7 mouse cellular contexts compared by ENCODE assay signal in genomic region chr9:21767896-21768295, GRCm38 (mm10). TPM values are rescaled to one million over a fixed set of nuclear protein-coding genes. Genes with fewer than 3 reads are reported as not detected.
A peak's percentile ranks its signal among the peaks of the same experiment; 100 is the strongest.
DNase-seq lines count a peak whose midpoint lies in the region; ATAC-seq and TF ChIP-seq lines count a peak whose summit lies in the region.

No protein-coding gene starts in this region.

- peaks cover 89% of the 10 kb centered on the region for H3K4me1 ChIP-seq in E14TG2a.4 (replicated peaks; ENCODE audit: low read depth, low read length)
- H3K4me1 ChIP-seq in hindbrain, embryonic 13.5 days (replicated peaks), result peaks cover 15% of the 10 kb centered on the region

- no peak overlapping the region for H3K9ac ChIP-seq in hindbrain, embryonic 13.5 days

- no peak overlapping the region for H3K4me2 ChIP-seq in hindbrain, embryonic 13.5 days

- no peaks in the 10 kb centered on the region for H3K27me3 ChIP-seq in E14TG2a.4 (ENCODE audit: insufficient read depth, low read length)
- no peaks in the 10 kb centered on the region for H3K27me3 ChIP-seq in hindbrain, embryonic 13.5 days

- WGBS in hindbrain, embryonic 13.5 days, result 81% methylated on average over 11 of the region's 11 CpGs

- peak overlapping the region; percentile 52; the same call in 1 of the 2 replicates for H3K27ac ChIP-seq in hindbrain, embryonic 13.5 days

- no peak for ATAC-seq in hindbrain, embryonic 13.5 days (ENCODE audit: low FRiP score)

- TF ChIP-seq CTCF in E14TG2a.4 (conservative IDR thresholded peaks at IDR 0.05; ENCODE audit: low read length), result no peak

- DNase-seq in Muller cell, postnatal 12 days (ENCODE audit: inconsistent ontology term), result peak; percentile 52
- DNase-seq in forelimb bud, embryonic 11.5 days (ENCODE audit: low read depth, low spot score), result peak; percentile 76
- peak; percentile 83 for DNase-seq in skeletal muscle tissue, adult 2 months (ENCODE audit: low read depth, low spot score)
- no peak for DNase-seq in left cerebral cortex, adult 11 months (ENCODE audit: low spot score)
- DNase-seq in neural tube, embryonic 10.5 days (ENCODE audit: extremely low spot score, low spot score), result no peak

- H3K4me3 ChIP-seq in E14TG2a.4 (replicated peaks; ENCODE audit: low read length), result peak overlapping the region; percentile 41
- no peak overlapping the region for H3K4me3 ChIP-seq in hindbrain, embryonic 13.5 days

- H3K9me3 ChIP-seq in E14TG2a.4 (ENCODE audit: low read length), result no peaks in the 10 kb centered on the region
- no peaks in the 10 kb centered on the region for H3K9me3 ChIP-seq in hindbrain, embryonic 13.5 days

- peaks cover 62% of the 10 kb centered on the region for H3K36me3 ChIP-seq in E14TG2a.4 (ENCODE audit: insufficient read depth, low read length)
- peaks cover 4% of the 10 kb centered on the region; the same call in 1 of the 2 replicates for H3K36me3 ChIP-seq in hindbrain, embryonic 13.5 days

RNA-seq across cellular contexts. Expression of gene Spc24, which starts 7.8 kb away (rescaled TPM):
- 22.0 and 26.4 TPM in 2 replicates for polyA plus RNA-seq in hindbrain, embryonic 13.5 days (2015; fragmentation: Nextera tagmentation; extraction: Ambion mirVana)

RNA-seq across cellular contexts. Expression of gene Kank2, which starts 30.6 kb away (rescaled TPM):
- polyA plus RNA-seq in hindbrain, embryonic 13.5 days (2015; fragmentation: Nextera tagmentation; extraction: Ambion mirVana), result 4.7 and 5.0 TPM in 2 replicates

RNA-seq across cellular contexts. Expression of gene Ldlr, which starts 44.6 kb away (rescaled TPM):
- 12.4 and 15.6 TPM in 2 replicates for polyA plus RNA-seq in hindbrain, embryonic 13.5 days (2015; fragmentation: Nextera tagmentation; extraction: Ambion mirVana)

Comparison
In these comparisons a context has a peak if more than half of its experiments do, and no peak if none do; other contexts are left out.
1. DNase-seq: peak in Muller cell, postnatal 12 days (single experiment), forelimb bud, embryonic 11.5 days (single experiment) and skeletal muscle tissue, adult 2 months (single experiment); none in left cerebral cortex, adult 11 months (single experiment) and neural tube, embryonic 10.5 days (single experiment).